Mouse (Mus musculus) kidney, adult 2 months (tissue): ENCODE measurements around the gene Nhej1.
A peak's percentile ranks its signal among the peaks of the same experiment; 100 is the strongest.

Experiments used
- CTCF ChIP-seq: fragments of 200-500 bp; conservative IDR thresholded peaks from 2 replicates; pipeline ENCODE4 v1.5.1; 2011; ENCODE audit warnings: low read depth, mild to moderate bottlenecking, control low read depth, low read length, moderate library complexity, mixed read lengths; ENCODE audit not compliant: insufficient read depth, insufficient read length
- POLR2A ChIP-seq: fragments of 200-500 bp; IDR thresholded peaks from one replicate; pipeline ENCODE4 v1.6.1; 2011; ENCODE audit warnings: low read depth, low read length, control low read depth

- TF ChIP-seq POLR2A: no peak
- peak; percentile 82 for TF ChIP-seq CTCF
Observed at GRCm38 (mm10) chr1:75000496-75000895, 124.5 kb downstream of the Nhej1 start.
